Mouse (Mus musculus): Measurements from ENCODE around the gene Wasl.

Wasl gene

GRCm38 (mm10) chr6:24645346-24646053, 19.3 kb downstream of the Wasl start:
- DNase-seq (ENCODE audit: low spot score in 2 of 2) = no peak

GRCm38 (mm10) chr6:24642960-24643359, 21.8 kb downstream of the Wasl start:
- no peak for DNase-seq (ENCODE audit: low spot score in 2 of 2)

- DNase-seq (ENCODE audit: low spot score in 2 of 2) = no peak
These were observed 22.6 kb downstream of the Wasl start for GRCm38 (mm10) chr6:24642161-24642560.

- no peak for DNase-seq (ENCODE audit: low spot score in 2 of 2)
These were observed 23.5 kb downstream of the Wasl start for GRCm38 (mm10) chr6:24641286-24641685.

- no peak for DNase-seq (ENCODE audit: low spot score in 2 of 2)
These were observed 29.0 kb downstream of the Wasl start for GRCm38 (mm10) chr6:24635814-24636213.

GRCm38 (mm10) chr6:24634065-24634464, 30.7 kb downstream of the Wasl start:
- DNase-seq (ENCODE audit: low spot score in 2 of 2) = no peak

GRCm38 (mm10) chr6:24632061-24632460, 32.7 kb downstream of the Wasl start:
- DNase-seq (ENCODE audit: low spot score in 2 of 2) = no peak

GRCm38 (mm10) chr6:24628499-24628898, 36.3 kb downstream of the Wasl start:
- no peak for DNase-seq (ENCODE audit: low spot score in 2 of 2)

- DNase-seq (ENCODE audit: low spot score in 2 of 2) = peak in 1 of 2 experiments; percentile 70
These were observed 37.2 kb downstream of the Wasl start for GRCm38 (mm10) chr6:24627586-24628030.

GRCm38 (mm10) chr6:24622098-24622497, 42.7 kb downstream of the Wasl start:
- DNase-seq (ENCODE audit: low spot score in 2 of 2) = no peak

GRCm38 (mm10) chr6:24620936-24621335, 43.9 kb downstream of the Wasl start:
- DNase-seq (ENCODE audit: low spot score in 2 of 2) = no peak

- no peak for DNase-seq (ENCODE audit: low spot score in 2 of 2)
These were observed 45.3 kb downstream of the Wasl start for GRCm38 (mm10) chr6:24619285-24620045.

- no peak for DNase-seq (ENCODE audit: low spot score in 2 of 2)
These were observed 48.1 kb downstream of the Wasl start for GRCm38 (mm10) chr6:24616746-24617145.

GRCm38 (mm10) chr6:24613918-24614317, 50.9 kb downstream of the Wasl start:
- DNase-seq (ENCODE audit: low spot score in 2 of 2) = no peak

- DNase-seq (ENCODE audit: low spot score in 2 of 2) = no peak
These were observed 51.5 kb downstream of the Wasl start for GRCm38 (mm10) chr6:24613346-24613745.

- peak; percentile 52 to 73 for DNase-seq (ENCODE audit: low spot score in 2 of 2)
These were observed 52.6 kb downstream of the Wasl start for GRCm38 (mm10) chr6:24612074-24612755.

GRCm38 (mm10) chr6:24610358-24610757, 54.5 kb downstream of the Wasl start:
- no peak for DNase-seq (ENCODE audit: low spot score in 2 of 2)

GRCm38 (mm10) chr6:24609531-24609930, 55.3 kb downstream of the Wasl start:
- peak in 1 of 2 experiments; percentile 44 for DNase-seq (ENCODE audit: low spot score in 2 of 2)

GRCm38 (mm10) chr6:24608682-24609081, 56.1 kb downstream of the Wasl start:
- no peak for DNase-seq (ENCODE audit: low spot score in 2 of 2)

- no peak for DNase-seq (ENCODE audit: low spot score in 2 of 2)
These were observed 56.7 kb downstream of the Wasl start for GRCm38 (mm10) chr6:24608129-24608528.

GRCm38 (mm10) chr6:24607531-24607930, 57.3 kb downstream of the Wasl start:
- DNase-seq (ENCODE audit: low spot score in 2 of 2) = no peak

- no peak for DNase-seq (ENCODE audit: low spot score in 2 of 2)
These were observed 58.3 kb downstream of the Wasl start for GRCm38 (mm10) chr6:24606512-24606911.
